Mouse (Mus musculus): ENCODE measurements around the gene Cyp4v3. TPM values are rescaled to one million over a fixed set of nuclear protein-coding genes. Genes with fewer than 3 reads are reported as not detected.
"Not testable (repeated sequence)": the region's sequence is repeated elsewhere in the genome, so short reads cannot be mapped to it uniquely, and the experiment has no call there.

Cyp4v3 gene
- total and polyA plus RNA-seq, 2 experiments: 60.2 to 235 TPM

- 38% methylated on average over 3 of the region's 3 CpGs for WGBS
- Histone ChIP-seq H3K4me1 (ENCODE audit: control insufficient read depth, insufficient read depth, low read length) (peaks cover 17% of the 10 kb centered on the region), H3K27ac (replicated peaks; ENCODE audit: insufficient read depth, low read depth, low read length) (peak overlapping the region; percentile 75), H3K4me3 (ENCODE audit: insufficient read depth, low read depth, low read length) (peak overlapping the region; percentile 32), H3K9ac (ENCODE audit: low read depth, low read length) (peak overlapping the region; percentile 49), H3K36me3 (ENCODE audit: control insufficient read depth, insufficient read depth, low read length) (peaks cover 11% of the 10 kb centered on the region), H3K79me2 (ENCODE audit: control insufficient read depth, insufficient read depth, low read length) (peaks cover 4% of the 10 kb centered on the region; the same call in 1 of the 2 replicates), H3K27me3 (ENCODE audit: control insufficient read depth, insufficient read depth, low read length) (no peaks in the 10 kb centered on the region)
- peak; percentile 58 for DNase-seq (ENCODE audit: extremely low read depth, low read depth, low spot score)
- no peak for TF ChIP-seq CTCF (IDR thresholded peaks at IDR 0.05; ENCODE audit: low read depth, low read length)
- no peak for TF ChIP-seq POLR2A (IDR thresholded peaks at IDR 0.05; ENCODE audit: extremely low read depth, insufficient read depth, low read length)
These were observed 2.2 kb downstream of the Cyp4v3 start for GRCm38 (mm10) chr8:45330856-45331255.

- WGBS: 31% methylated on average over 6 of the region's 6 CpGs
- no peak for TF ChIP-seq POLR2A (IDR thresholded peaks at IDR 0.05; ENCODE audit: extremely low read depth, insufficient read depth, low read length)
- no peak for TF ChIP-seq CTCF (IDR thresholded peaks at IDR 0.05; ENCODE audit: low read depth, low read length)
- Histone ChIP-seq H3K4me1 (ENCODE audit: control insufficient read depth, insufficient read depth, low read length) (peaks cover 23% of the 10 kb centered on the region), H3K4me3 (ENCODE audit: insufficient read depth, low read depth, low read length) (no peak overlapping the region), H3K36me3 (ENCODE audit: control insufficient read depth, insufficient read depth, low read length) (peaks cover 11% of the 10 kb centered on the region), H3K79me2 (ENCODE audit: control insufficient read depth, insufficient read depth, low read length) (peaks cover 4% of the 10 kb centered on the region; the same call in 1 of the 2 replicates), H3K27me3 (ENCODE audit: control insufficient read depth, insufficient read depth, low read length) (no peaks in the 10 kb centered on the region), H3K27ac (replicated peaks; ENCODE audit: insufficient read depth, low read depth, low read length) (peak overlapping the region; percentile 51), H3K9ac (ENCODE audit: low read depth, low read length) (no peak overlapping the region)
- DNase-seq (ENCODE audit: extremely low read depth, low read depth, low spot score): peak; percentile 99
These were observed 3.6 kb downstream of the Cyp4v3 start for GRCm38 (mm10) chr8:45329206-45329980.

DNA sequence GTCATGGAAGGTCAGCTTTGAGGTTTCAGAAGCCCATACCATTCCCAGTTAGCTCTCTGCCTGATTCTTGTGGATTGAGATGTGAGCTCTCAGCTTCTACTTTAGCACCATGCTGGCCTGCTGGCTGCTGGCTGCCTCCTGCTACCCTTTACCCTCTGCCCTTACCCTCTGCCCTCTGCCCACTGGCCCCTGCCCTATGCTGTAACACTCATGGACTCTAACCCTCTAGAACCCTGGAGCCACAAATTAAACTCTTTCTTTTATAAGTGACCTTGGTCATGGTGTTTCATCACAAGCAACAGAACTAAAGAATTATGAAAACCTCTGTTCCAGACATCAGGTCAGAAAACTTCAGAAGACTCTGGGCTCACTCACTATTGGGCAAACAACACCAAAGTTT lies 5.9 kb downstream of the Cyp4v3 start:
- not testable (repeated sequence) for H3K9ac ChIP-seq (ENCODE audit: low read depth, low read length); H3K79me2 ChIP-seq (ENCODE audit: control insufficient read depth, insufficient read depth, low read length); H3K27ac ChIP-seq (replicated peaks; ENCODE audit: insufficient read depth, low read depth, low read length); H3K27me3 ChIP-seq (ENCODE audit: control insufficient read depth, insufficient read depth, low read length); H3K4me3 ChIP-seq (ENCODE audit: insufficient read depth, low read depth, low read length)
- Histone ChIP-seq H3K4me1 (ENCODE audit: control insufficient read depth, insufficient read depth, low read length) (peaks cover 21% of the 10 kb centered on the region), H3K36me3 (ENCODE audit: control insufficient read depth, insufficient read depth, low read length) (peaks cover 17% of the 10 kb centered on the region)
- DNase-seq (ENCODE audit: extremely low read depth, low read depth, low spot score): peak; percentile 65

DNA sequence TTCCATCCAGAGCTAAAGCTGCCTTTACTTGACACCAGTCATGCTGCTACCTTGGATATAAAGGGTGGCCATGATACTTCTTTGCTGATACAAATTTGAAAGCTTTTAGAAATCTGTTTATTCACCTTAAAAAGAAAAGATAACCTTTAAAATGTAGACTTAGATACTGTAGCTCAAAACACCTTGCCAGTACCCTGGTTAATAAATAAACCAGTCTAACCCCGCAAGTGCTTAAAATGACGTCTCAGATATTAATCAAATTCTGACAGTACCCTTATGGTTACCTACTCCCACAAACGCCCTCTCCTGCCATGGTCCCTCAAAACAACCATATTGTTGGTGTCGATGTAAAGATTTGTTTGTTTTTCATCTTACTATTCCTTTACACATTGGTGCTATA lies 8.9 kb downstream of the Cyp4v3 start:
- Histone ChIP-seq H3K36me3 (ENCODE audit: control insufficient read depth, insufficient read depth, low read length) (peaks cover 40% of the 10 kb centered on the region), H3K27ac (replicated peaks; ENCODE audit: insufficient read depth, low read depth, low read length) (peak overlapping the region; percentile 93), H3K27me3 (ENCODE audit: control insufficient read depth, insufficient read depth, low read length) (no peaks in the 10 kb centered on the region), H3K4me1 (ENCODE audit: control insufficient read depth, insufficient read depth, low read length) (peaks cover 19% of the 10 kb centered on the region), H3K9ac (ENCODE audit: low read depth, low read length) (0 out of 2 replicates have a peak overlapping the region, but pooled peaks have one; percentile 58), H3K79me2 (ENCODE audit: control insufficient read depth, insufficient read depth, low read length) (peaks cover 5% of the 10 kb centered on the region; the same call in 1 of the 2 replicates), H3K4me3 (ENCODE audit: insufficient read depth, low read depth, low read length) (no peak overlapping the region)
- WGBS: 23% methylated on average over 4 of the region's 4 CpGs
- TF ChIP-seq CTCF (IDR thresholded peaks at IDR 0.05; ENCODE audit: low read depth, low read length): no peak
- no peak for TF ChIP-seq POLR2A (IDR thresholded peaks at IDR 0.05; ENCODE audit: extremely low read depth, insufficient read depth, low read length)
- DNase-seq (ENCODE audit: extremely low read depth, low read depth, low spot score): peak; percentile 93

- no peak for DNase-seq (ENCODE audit: extremely low read depth, low read depth, low spot score)
- H3K9ac ChIP-seq (ENCODE audit: low read depth, low read length): no peak overlapping the region
- H3K4me1 ChIP-seq (ENCODE audit: control insufficient read depth, insufficient read depth, low read length): peaks cover 12% of the 10 kb centered on the region
- no peak for TF ChIP-seq POLR2A (IDR thresholded peaks at IDR 0.05; ENCODE audit: extremely low read depth, insufficient read depth, low read length)
- TF ChIP-seq CTCF (IDR thresholded peaks at IDR 0.05; ENCODE audit: low read depth, low read length): no peak
- no peak overlapping the region for H3K27ac ChIP-seq (replicated peaks; ENCODE audit: insufficient read depth, low read depth, low read length)
- H3K36me3 ChIP-seq (ENCODE audit: control insufficient read depth, insufficient read depth, low read length): peaks cover 50% of the 10 kb centered on the region
- peaks cover 5% of the 10 kb centered on the region; the same call in 1 of the 2 replicates for H3K79me2 ChIP-seq (ENCODE audit: control insufficient read depth, insufficient read depth, low read length)
- H3K4me3 ChIP-seq (ENCODE audit: insufficient read depth, low read depth, low read length): no peak overlapping the region
- WGBS: 68% methylated on average over 2 of the region's 2 CpGs
- no peaks in the 10 kb centered on the region for H3K27me3 ChIP-seq (ENCODE audit: control insufficient read depth, insufficient read depth, low read length)
These were observed 11.7 kb downstream of the Cyp4v3 start for GRCm38 (mm10) chr8:45321365-45321764.

- H3K27me3 ChIP-seq (ENCODE audit: control insufficient read depth, insufficient read depth, low read length): no peaks in the 10 kb centered on the region
- no peak for DNase-seq (ENCODE audit: extremely low read depth, low read depth, low spot score)
- H3K4me3 ChIP-seq (ENCODE audit: insufficient read depth, low read depth, low read length): no peak overlapping the region
- TF ChIP-seq CTCF (IDR thresholded peaks at IDR 0.05; ENCODE audit: low read depth, low read length) (no peak), POLR2A (IDR thresholded peaks at IDR 0.05; ENCODE audit: extremely low read depth, insufficient read depth, low read length) (no peak)
- H3K9ac ChIP-seq (ENCODE audit: low read depth, low read length): no peak overlapping the region
- H3K79me2 ChIP-seq (ENCODE audit: control insufficient read depth, insufficient read depth, low read length): peaks cover 5% of the 10 kb centered on the region; the same call in 1 of the 2 replicates
- H3K27ac ChIP-seq (replicated peaks; ENCODE audit: insufficient read depth, low read depth, low read length): no peak overlapping the region
- WGBS: 75% methylated on average over 1 of the region's 1 CpGs
- H3K36me3 ChIP-seq (ENCODE audit: control insufficient read depth, insufficient read depth, low read length): peaks cover 50% of the 10 kb centered on the region
- H3K4me1 ChIP-seq (ENCODE audit: control insufficient read depth, insufficient read depth, low read length): peaks cover 12% of the 10 kb centered on the region
These were observed 12.1 kb downstream of the Cyp4v3 start for GRCm38 (mm10) chr8:45320930-45321329.
